Mouse (Mus musculus) induced T-regulatory cell, adult 2 months (primary cell): Measurements from ENCODE around the gene Lsm14a.

Experiments
- DNase-seq: peaks from one replicate; pipeline ENCODE4 v3.0.0-alpha.2; 2012; ENCODE audit warnings: low read depth

The Lsm14a gene

GRCm38 (mm10) chr7:34312786-34313442 lies 80.2 kb downstream of the Lsm14a start:
- no peak for DNase-seq

- no peak for DNase-seq
Observed at GRCm38 (mm10) chr7:34309186-34309764, 83.8 kb downstream of the Lsm14a start.

GRCm38 (mm10) chr7:34308586-34308985 lies 84.5 kb downstream of the Lsm14a start:
- DNase-seq = no peak

- DNase-seq = no peak
Observed at GRCm38 (mm10) chr7:34305454-34305853, 87.7 kb downstream of the Lsm14a start.

- DNase-seq = no peak
Observed at GRCm38 (mm10) chr7:34302651-34303050, 90.5 kb downstream of the Lsm14a start.

GRCm38 (mm10) chr7:34301952-34302351 lies 91.2 kb downstream of the Lsm14a start:
- no peak for DNase-seq

GRCm38 (mm10) chr7:34298818-34299217 lies 94.3 kb downstream of the Lsm14a start:
- DNase-seq = no peak

GRCm38 (mm10) chr7:34296124-34296523 lies 97.0 kb downstream of the Lsm14a start:
- DNase-seq = no peak
